Mouse (Mus musculus) hindbrain, embryonic 13.5 days (tissue): Measurements from ENCODE around the gene Eml3. TPM values are rescaled to one million over a fixed set of nuclear protein-coding genes. Genes with fewer than 3 reads are reported as not detected.
A peak's percentile ranks its signal among the peaks of the same experiment; 100 is the strongest.

Source experiments
- ATAC-seq: fragments of 200-750 bp; cut with Nextera tagmentation; 2 replicates; pipeline ENCODE4 v1.8.0; 2017; ENCODE audit warnings: moderate TSS enrichment; ENCODE audit not compliant: low FRiP score
- H3K27ac ChIP-seq: fragments of 300-500 bp; sonication (generic); 2 replicates; pipeline ENCODE4 v1.5.1; 2015; ENCODE audit warnings: inconsistent platforms, mild to moderate bottlenecking, moderate library complexity
- H3K27me3 ChIP-seq: fragments of 300-500 bp; sonication (generic); 2 replicates; pipeline ENCODE4 v1.6.1; 2015; ENCODE audit warnings: mild to moderate bottlenecking, inconsistent platforms
- H3K36me3 ChIP-seq: fragments of 300-500 bp; sonication (generic); 2 replicates; pipeline ENCODE4 v1.6.1; 2015; ENCODE audit warnings: mild to moderate bottlenecking, inconsistent platforms
- H3K4me1 ChIP-seq: fragments of 300-500 bp; sonication (generic); replicated peaks from 2 replicates; pipeline ENCODE4 v1.6.1; 2015; ENCODE audit warnings: inconsistent platforms
- H3K4me2 ChIP-seq: fragments of 300-500 bp; sonication (generic); 2 replicates; pipeline ENCODE4 v1.6.1; 2015; ENCODE audit warnings: inconsistent platforms, mild to moderate bottlenecking, moderate library complexity
- H3K4me3 ChIP-seq: fragments of 300-500 bp; sonication (generic); 2 replicates; pipeline ENCODE4 v1.5.1; 2015; ENCODE audit warnings: mild to moderate bottlenecking, inconsistent platforms
- H3K9ac ChIP-seq: fragments of 300-500 bp; sonication (generic); 2 replicates; pipeline ENCODE4 v1.6.1; 2015; ENCODE audit warnings: mild to moderate bottlenecking, inconsistent platforms
- H3K9me3 ChIP-seq: fragments of 300-500 bp; sonication (generic); 2 replicates; pipeline ENCODE4 v1.6.1; 2016; ENCODE audit warnings: inconsistent platforms
- WGBS: fragments of 180-500 bp; shearing (Covaris S2); methylation state at CpG from one replicate; pipeline ENCODE4 v1.1.7; 2015; 5-methylcytosine and 5-hydroxymethylcytosine counted together
- polyA plus RNA-seq: library from polyadenylated mRNA; unstranded; fragments of >200 nt; fragmentation: Nextera tagmentation; extraction: Ambion mirVana; gene quantifications from 2 replicates; pipeline ENCODE4 v1.2.1, GENCODE M21; 2015

Gene Eml3
- polyA plus RNA-seq, 1 experiment from 2014 or later: 9.4 TPM

DNA sequence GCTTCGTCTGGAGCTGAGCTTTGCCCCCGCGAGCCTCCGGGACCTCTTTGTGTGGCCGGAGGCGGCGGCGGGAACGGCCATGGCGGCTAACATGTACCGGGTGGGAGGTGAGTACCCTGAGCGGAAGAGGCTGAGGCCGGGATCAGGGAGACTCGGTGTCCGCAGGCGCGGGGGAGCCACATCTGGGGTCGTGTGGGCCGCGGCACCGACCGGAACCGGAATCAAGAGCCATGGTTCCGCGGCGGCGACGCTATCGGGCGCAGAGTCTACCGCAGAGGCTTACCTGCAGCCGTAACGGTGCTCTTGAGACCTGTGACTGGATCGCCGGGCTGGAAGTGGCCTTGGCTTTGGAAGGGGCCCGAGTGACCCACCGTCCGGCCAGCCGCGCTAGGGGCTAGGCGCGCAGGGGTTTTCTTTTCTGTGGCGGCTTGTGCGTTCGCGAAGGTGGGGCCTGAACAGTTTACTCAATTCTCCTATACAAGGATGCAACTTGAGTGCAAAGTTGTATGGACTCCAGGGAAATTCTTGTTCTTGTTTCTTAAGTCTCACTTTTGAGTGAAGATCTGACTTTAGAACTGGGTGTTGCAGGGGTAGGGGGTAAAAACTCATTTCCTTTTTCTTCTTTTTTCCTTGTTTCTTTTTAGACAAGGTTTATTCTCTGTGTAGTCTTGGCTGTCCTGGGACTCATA, 13.1 kb downstream of the Eml3 start:
- Histone ChIP-seq H3K4me2 (peak overlapping the region; percentile 74), H3K9me3 (no peaks in the 10 kb centered on the region), H3K4me3 (peak overlapping the region; percentile 96), H3K9ac (peak overlapping the region; percentile 98), H3K4me1 (peaks cover 41% of the 10 kb centered on the region), H3K36me3 (peaks cover 35% of the 10 kb centered on the region), H3K27me3 (no peaks in the 10 kb centered on the region), H3K27ac (peak overlapping the region; percentile 98)
- peak; percentile 66 for ATAC-seq
- 0% methylated on average over 46 of the region's 46 CpGs for WGBS

DNA sequence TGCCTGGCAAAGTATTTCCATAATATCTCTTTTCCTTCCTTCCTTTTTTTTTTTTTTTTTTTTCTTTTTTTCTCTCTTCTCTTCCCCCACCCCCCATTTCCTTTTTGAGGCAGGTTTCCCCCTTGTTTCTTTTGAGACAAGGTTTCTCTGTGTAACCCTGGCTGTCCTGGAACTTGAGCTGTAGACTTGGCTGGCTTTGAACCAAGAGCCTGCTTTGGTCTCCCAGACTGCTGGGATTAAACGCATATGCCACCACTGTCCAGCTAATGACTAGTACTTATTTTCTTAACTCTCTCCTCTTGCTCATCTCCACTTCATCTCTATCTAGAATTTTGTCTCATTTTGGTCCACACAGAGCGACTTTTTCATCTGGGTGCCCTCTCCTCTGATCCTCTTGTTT, 13.7 kb downstream of the Eml3 start:
- 79% methylated on average over 2 of the region's 2 CpGs for WGBS
- Histone ChIP-seq H3K4me3 (peak overlapping the region; percentile 96), H3K4me2 (peak overlapping the region; percentile 74), H3K27ac (no peak overlapping the region), H3K36me3 (peaks cover 39% of the 10 kb centered on the region), H3K27me3 (no peaks in the 10 kb centered on the region), H3K9me3 (no peaks in the 10 kb centered on the region), H3K4me1 (peaks cover 41% of the 10 kb centered on the region), H3K9ac (peak overlapping the region; percentile 98)
- ATAC-seq: no peak

DNA sequence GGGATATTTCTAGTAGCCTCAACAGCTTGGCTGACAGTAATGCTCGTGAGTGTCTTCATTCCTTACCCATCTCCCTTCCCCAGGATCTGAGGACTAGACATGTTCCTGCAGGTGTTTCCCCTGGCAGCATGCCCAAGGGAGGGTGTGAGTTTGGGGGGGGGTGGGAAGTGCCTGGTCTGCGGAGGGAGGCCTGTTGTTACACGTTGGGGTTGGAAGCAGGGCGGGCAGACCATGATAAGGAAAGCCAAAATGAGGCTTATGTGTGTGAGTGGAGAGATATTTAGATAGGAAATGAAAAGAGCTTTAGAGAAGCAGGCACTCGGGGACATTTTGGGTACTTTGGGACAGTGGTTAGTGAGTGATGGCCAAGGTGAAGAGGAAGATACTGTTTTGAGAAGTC, 14.7 kb downstream of the Eml3 start:
- H3K4me3 ChIP-seq: peak overlapping the region; percentile 96; the same call in 1 of the 2 replicates
- no peaks in the 10 kb centered on the region for H3K27me3 ChIP-seq
- WGBS: 80% methylated on average over 5 of the region's 5 CpGs
- H3K4me2 ChIP-seq: peak overlapping the region; percentile 74
- H3K4me1 ChIP-seq: peaks cover 41% of the 10 kb centered on the region
- peaks cover 49% of the 10 kb centered on the region for H3K36me3 ChIP-seq
- H3K27ac ChIP-seq: no peak overlapping the region
- peak overlapping the region; percentile 58 for H3K9ac ChIP-seq
- H3K9me3 ChIP-seq: no peaks in the 10 kb centered on the region
- ATAC-seq: no peak

DNA sequence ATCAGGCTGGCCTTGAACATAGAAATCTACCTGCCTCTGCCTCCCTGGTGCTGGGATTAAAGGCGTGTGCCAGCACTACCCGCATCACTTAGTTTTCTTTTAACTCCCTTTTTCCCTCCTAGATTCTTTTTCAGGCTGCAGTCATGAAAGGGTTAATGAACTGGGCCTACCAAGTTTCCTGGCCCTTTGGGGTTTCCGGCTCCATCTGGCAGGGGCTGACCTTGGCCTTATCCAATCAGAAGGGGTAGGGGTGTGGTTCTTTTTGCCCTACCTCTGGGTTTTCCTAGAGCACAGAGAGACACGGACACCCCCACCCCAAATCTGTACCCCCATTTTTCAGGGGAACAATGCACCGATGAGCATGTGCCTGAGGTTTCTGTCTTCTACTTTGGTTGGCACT, 15.4 kb downstream of the Eml3 start:
- H3K9ac ChIP-seq: peak overlapping the region; percentile 53
- no peaks in the 10 kb centered on the region for H3K9me3 ChIP-seq
- no peak for ATAC-seq
- no peaks in the 10 kb centered on the region for H3K27me3 ChIP-seq
- H3K4me3 ChIP-seq: no peak overlapping the region
- peak overlapping the region; percentile 74 for H3K4me2 ChIP-seq
- no peak overlapping the region for H3K27ac ChIP-seq
- peaks cover 41% of the 10 kb centered on the region for H3K4me1 ChIP-seq
- WGBS: 42% methylated on average over 5 of the region's 5 CpGs
- H3K36me3 ChIP-seq: peaks cover 56% of the 10 kb centered on the region

DNA sequence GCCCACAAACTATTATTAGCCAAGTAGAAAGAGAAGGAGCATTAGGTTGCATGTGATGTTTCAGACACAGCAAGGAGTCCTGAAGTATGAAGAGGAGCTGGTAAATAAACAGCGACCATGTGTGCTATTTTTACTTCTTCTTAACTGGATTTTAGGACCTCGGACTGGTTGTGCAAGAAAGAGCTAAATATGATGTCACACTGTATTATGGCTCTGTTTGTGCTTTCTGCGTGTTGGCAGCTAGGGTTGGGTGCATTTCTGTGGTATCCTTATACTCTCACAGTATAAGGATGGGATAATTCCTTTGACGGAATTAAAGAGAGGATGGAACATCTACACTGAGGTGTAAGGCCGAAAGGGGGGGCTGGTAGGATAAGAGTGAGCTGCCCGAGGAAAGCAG, 15.9 kb downstream of the Eml3 start:
- H3K36me3 ChIP-seq: peaks cover 61% of the 10 kb centered on the region

DNA sequence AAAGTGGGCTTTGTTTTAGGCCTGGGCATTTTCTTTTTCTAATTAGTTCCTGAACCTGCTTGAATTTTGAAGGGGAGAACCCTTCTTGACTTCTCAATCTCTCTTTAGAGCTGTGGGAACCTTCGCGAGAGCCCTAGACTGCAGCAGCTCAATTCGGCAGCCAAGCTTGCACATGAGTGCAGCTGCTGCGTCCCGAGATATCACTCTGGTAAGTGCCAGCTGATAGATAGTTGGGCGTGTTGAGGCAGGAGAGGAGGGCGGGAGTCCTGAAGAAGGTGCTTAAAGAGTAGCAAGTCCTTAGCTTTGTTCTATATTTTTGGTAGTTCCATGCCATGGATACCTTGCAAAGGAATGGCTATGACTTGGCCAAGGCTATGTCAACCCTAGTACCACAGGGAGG, 17.6 kb downstream of the Eml3 start:
- H3K4me3 ChIP-seq: no peak overlapping the region
- no peaks in the 10 kb centered on the region for H3K27me3 ChIP-seq
- H3K4me1 ChIP-seq: peaks cover 32% of the 10 kb centered on the region
- peaks cover 77% of the 10 kb centered on the region for H3K36me3 ChIP-seq
- ATAC-seq: no peak
- 95% methylated on average over 7 of the region's 7 CpGs for WGBS
- H3K4me2 ChIP-seq: no peak overlapping the region
- no peak overlapping the region for H3K27ac ChIP-seq
- no peak overlapping the region for H3K9ac ChIP-seq
- no peaks in the 10 kb centered on the region for H3K9me3 ChIP-seq

More for the DNA sequence above, 15.9 kb downstream of the Eml3 start:
- no peaks in the 10 kb centered on the region for H3K27me3 ChIP-seq
- no peak for ATAC-seq
- no peak overlapping the region for H3K27ac ChIP-seq
- H3K4me1 ChIP-seq: peaks cover 41% of the 10 kb centered on the region
- H3K4me3 ChIP-seq: no peak overlapping the region
- H3K4me2 ChIP-seq: peak overlapping the region; percentile 74
- peak overlapping the region; percentile 53 for H3K9ac ChIP-seq
- 88% methylated on average over 6 of the region's 6 CpGs for WGBS
- no peaks in the 10 kb centered on the region for H3K9me3 ChIP-seq

DNA sequence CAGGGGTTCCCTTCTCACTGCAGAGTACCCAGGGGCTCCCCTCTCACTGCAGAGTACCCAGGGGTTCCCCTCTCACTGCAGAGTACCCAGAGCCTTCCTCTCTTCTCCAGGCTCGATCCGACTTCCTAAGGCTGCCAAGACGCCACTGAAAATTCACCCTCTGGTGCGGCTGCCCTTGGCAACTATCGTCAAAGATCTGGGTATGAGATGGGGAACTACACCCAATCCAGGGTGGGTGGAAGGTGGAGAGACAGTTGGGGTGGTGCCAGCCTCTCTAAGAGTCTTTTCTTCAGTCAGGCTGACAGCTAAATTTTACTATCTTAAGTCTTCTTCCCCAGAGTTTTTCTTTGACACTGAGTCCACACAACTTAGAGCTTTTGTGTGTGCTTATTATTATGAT, 20.8 kb downstream of the Eml3 start:
- Histone ChIP-seq H3K36me3 (peaks cover 69% of the 10 kb centered on the region), H3K4me1 (peaks cover 31% of the 10 kb centered on the region), H3K27ac (no peak overlapping the region), H3K9ac (no peak overlapping the region), H3K4me2 (no peak overlapping the region), H3K4me3 (no peak overlapping the region), H3K9me3 (no peaks in the 10 kb centered on the region), H3K27me3 (no peaks in the 10 kb centered on the region)
- 91% methylated on average over 5 of the region's 5 CpGs for WGBS
- ATAC-seq: no peak

DNA sequence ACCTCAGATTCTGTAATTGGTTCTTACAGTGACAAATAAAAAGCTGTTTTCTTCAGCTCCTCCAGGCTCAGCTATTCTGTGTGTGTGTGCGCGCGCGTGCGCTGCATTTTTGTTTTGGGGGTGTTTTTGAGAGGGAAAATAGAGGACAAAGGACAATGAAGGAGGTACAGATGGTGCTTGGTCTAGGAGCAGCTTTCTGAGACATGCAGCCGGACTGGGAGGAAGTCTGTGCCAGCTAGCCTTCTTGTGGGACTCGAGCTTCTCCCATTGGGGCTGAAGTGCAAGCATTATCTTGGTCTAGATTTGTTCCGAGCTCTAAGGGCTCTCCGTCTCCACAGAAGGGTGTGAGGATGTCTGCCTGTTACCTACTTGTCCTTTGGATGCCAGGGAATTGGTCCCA, 22.9 kb downstream of the Eml3 start:
- no peak overlapping the region for H3K4me3 ChIP-seq
- H3K27ac ChIP-seq: peak overlapping the region; percentile 90
- no peaks in the 10 kb centered on the region for H3K27me3 ChIP-seq
- peaks cover 66% of the 10 kb centered on the region for H3K36me3 ChIP-seq
- ATAC-seq: no peak
- peaks cover 34% of the 10 kb centered on the region for H3K4me1 ChIP-seq
- no peaks in the 10 kb centered on the region for H3K9me3 ChIP-seq
- WGBS: 87% methylated on average over 9 of the region's 9 CpGs
- peak overlapping the region; percentile 69; the same call in 1 of the 2 replicates for H3K9ac ChIP-seq
- H3K4me2 ChIP-seq: 0 out of 2 replicates have a peak overlapping the region, but pooled peaks have one; percentile 61

DNA sequence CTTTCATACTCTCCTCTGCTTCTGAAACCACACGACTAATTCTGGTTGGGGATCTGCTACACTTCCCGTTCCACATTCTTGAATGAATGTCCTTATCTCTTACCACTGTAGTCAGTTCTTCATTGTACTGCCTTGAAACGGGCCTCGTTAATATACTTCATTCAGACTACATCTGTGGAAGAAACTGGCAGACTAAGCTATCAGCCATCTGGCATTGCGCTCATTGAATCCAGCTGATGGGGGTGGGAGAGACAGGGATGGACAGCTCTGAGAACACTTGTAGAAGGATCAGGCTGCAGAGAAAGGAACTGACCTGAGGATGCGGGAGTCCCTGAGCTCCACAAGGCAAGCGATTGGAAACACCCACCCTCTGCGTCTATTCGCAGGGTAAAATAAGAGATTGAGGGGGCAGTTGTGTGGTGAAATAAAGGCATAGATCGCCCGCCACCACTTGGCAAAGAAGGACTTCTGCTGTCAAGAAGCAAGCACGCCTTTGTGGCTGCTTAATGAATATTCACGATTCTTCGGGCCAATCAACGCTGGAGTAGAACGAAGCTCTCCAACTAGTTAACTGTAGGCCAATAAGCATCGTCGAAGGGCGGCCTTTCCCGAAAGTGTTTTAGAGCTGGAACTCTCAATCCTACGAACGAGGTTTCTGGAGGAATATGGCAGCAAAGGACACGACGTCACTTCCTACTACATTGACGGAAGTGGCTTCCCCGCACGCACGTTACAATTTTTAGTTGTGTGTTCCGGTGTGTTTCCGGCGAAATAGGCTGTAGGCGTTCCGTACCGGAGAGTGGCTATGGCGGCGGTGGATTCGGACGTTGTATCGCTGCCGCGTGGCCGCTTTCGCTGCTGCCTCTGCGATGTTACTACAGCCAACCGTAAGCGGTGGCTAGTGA, 24.0 kb downstream of the Eml3 start, which contains the start of gene Tut1:
Tut1 (plus strand) TSS at position 713 of the 905 bp plus-strand sequence.
- Histone ChIP-seq H3K9me3 (no peaks in the 10 kb centered on the region), H3K27me3 (no peaks in the 10 kb centered on the region), H3K27ac (peak within 1 kb of the TSS; percentile 90), H3K9ac (peak within 1 kb of the TSS; percentile 79), H3K4me1 (peaks cover 34% of the 10 kb centered on the region), H3K4me2 (peak within 1 kb of the TSS; percentile 92), H3K36me3 (peaks cover 62% of the 10 kb centered on the region), H3K4me3 (peak within 1 kb of the TSS; percentile 78)
- ATAC-seq: peak; percentile 96
- 2% methylated on average over 46 of the region's 46 CpGs for WGBS

DNA sequence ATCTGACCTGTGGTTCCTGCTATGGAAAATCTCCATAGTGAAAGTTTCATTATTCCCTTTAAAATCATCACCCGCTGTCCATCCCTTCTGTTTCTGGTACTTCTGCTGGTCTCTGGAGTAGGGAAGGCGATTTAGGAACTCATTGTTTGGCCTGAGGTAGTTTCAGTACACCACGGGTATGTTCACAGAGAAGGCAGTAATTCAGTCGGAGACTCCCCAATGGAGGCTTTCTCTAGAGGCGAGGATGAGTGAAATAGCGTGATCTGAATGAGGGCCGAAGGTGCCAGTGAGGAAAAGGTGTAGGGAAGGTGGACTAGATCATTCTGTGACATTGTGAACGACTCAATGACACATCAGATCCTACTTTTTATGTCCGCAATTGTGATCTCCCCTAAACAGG, 24.8 kb downstream of the Eml3 start:
- WGBS: 8% methylated on average over 9 of the region's 9 CpGs
- Histone ChIP-seq H3K4me3 (peak overlapping the region; percentile 78), H3K27ac (peak overlapping the region; percentile 84), H3K27me3 (no peaks in the 10 kb centered on the region), H3K4me2 (peak overlapping the region; percentile 92), H3K36me3 (peaks cover 60% of the 10 kb centered on the region), H3K9ac (peak overlapping the region; percentile 79), H3K4me1 (peaks cover 34% of the 10 kb centered on the region), H3K9me3 (no peaks in the 10 kb centered on the region)
- 0 out of 2 replicates have a peak, but pooled peaks have one; percentile 4 for ATAC-seq

DNA sequence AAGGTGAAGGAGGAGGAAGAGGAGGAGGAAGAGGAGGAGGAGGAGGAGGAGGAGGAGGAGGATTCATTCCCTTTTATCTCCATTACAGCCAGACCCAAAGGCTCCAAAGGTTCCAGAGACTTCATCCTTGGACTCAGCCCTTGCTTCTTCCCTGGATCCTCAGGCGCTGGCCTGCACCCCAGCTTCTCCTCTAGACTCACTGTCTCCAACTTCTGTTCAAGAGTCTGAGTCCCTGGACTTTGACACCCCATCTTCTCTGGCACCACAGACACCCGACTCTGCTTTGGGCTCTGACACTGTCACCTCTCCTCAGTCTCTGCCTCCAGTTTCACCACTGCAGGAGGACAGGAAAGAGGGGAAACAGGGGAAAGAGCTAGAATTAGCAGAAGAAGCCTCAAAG, 32.9 kb downstream of the Eml3 start:
- Histone ChIP-seq H3K4me1 (peaks cover 11% of the 10 kb centered on the region), H3K27me3 (no peaks in the 10 kb centered on the region), H3K9me3 (no peaks in the 10 kb centered on the region), H3K9ac (no peak overlapping the region), H3K36me3 (peaks cover 81% of the 10 kb centered on the region), H3K4me3 (no peak overlapping the region), H3K27ac (no peak overlapping the region), H3K4me2 (no peak overlapping the region)
- 95% methylated on average over 2 of the region's 2 CpGs for WGBS
- no peak for ATAC-seq

DNA sequence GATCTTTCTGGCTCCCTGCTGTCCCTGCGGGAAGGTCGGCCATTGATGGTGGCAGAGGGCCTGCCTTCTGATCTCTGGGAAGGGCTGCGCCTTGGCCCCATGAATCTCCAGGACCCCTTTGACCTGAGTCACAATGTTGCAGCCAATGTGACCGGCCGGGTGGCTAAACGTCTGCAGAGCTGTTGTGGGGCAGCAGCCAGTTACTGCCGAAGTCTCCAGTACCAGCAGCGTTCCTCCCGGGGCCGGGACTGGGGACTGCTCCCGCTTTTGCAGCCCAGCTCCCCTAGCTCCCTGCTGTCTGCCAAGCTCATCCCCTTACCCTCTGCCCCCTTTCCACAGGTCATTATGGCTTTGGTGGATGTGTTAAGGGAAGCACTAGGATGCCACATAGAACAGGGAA, 35.7 kb downstream of the Eml3 start:
- Histone ChIP-seq H3K4me2 (no peak overlapping the region), H3K9ac (no peak overlapping the region), H3K36me3 (peaks cover 73% of the 10 kb centered on the region), H3K4me3 (no peak overlapping the region; the same call in 1 of the 2 replicates), H3K27ac (no peak overlapping the region), H3K4me1 (peaks cover 30% of the 10 kb centered on the region), H3K9me3 (no peaks in the 10 kb centered on the region), H3K27me3 (no peaks in the 10 kb centered on the region)
- no peak for ATAC-seq
- WGBS: 87% methylated on average over 11 of the region's 11 CpGs
